Mouse (Mus musculus): Measurements from ENCODE around the gene H2-Ab1.
"Not testable (repeated sequence)": the region's sequence is repeated elsewhere in the genome, so short reads cannot be mapped to it uniquely, and the experiment has no call there.

H2-Ab1 gene

GRCm38 (mm10) chr17:34257594-34258375 lies at the start of gene H2-Ab1:
Gene H2-Ab1, plus strand, starts transcription at chr17:34257689.
- DNase-seq (ENCODE audit: low read depth), result peak; percentile 83

DNA sequence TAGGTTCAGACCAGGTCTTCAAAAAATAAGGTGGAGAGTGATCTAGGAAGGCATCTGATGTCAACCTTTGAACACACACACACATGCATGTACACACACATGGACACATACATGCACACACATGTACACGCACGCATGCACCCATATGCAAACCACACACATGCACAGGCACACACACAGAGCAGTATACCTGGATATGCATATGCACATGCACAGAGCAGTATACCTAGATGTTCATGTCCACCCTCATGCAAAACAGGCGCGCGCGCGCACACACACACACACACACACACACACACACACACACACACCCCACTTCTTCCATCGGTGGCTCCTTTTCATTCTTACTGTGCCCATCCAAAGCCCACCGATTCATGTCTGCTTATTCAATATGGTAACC lies 49.6 kb upstream of the H2-Ab1 start:
- DNase-seq (ENCODE audit: low read depth), result no peak

DNA sequence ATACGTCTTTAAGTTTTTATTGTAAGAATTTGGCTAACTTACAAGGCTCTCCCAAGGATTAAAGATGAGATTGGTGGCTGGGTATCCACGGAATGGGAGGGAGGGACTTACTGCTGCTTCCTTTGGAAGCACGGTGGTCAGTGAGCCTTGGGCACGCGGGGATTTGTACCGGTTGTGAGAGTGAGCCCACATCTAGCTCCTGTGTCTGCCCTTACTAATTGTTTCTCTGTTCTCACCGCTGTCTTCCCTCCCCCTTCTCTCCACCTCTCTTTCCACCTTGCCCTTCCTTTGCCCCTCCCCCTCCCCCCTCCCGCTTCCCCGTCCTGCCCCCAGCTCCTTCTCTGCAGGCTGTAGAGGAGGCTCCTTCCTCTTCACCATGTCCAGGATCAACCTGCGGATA lies 49.1 kb upstream of the H2-Ab1 start:
- no peak for DNase-seq (ENCODE audit: low read depth)

DNA sequence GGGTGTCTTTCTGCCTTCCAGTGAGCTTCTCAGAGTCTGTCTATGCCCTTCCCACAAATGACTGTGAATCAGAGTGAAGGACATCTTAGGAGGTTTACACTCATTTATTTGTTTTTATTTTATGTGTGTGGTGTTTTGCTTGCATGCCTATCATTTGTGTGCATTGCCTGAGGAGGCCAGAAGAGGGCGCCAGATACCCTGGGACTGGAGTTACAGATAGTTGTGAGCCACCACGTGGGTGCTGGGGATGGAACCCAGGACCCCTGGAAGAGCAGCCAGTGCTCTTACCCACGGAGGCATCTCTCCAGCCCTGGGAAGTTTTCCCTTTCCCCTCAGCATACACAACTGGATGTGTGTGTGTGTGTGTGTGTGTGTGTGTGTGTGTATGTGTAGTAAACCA lies 47.8 kb upstream of the H2-Ab1 start:
- peak; percentile 45 for DNase-seq (ENCODE audit: low read depth)

- peak; percentile 100 for DNase-seq (ENCODE audit: low read depth)
Measured at GRCm38 (mm10) chr17:34210599-34210998, 46.9 kb upstream of the H2-Ab1 start.

DNA sequence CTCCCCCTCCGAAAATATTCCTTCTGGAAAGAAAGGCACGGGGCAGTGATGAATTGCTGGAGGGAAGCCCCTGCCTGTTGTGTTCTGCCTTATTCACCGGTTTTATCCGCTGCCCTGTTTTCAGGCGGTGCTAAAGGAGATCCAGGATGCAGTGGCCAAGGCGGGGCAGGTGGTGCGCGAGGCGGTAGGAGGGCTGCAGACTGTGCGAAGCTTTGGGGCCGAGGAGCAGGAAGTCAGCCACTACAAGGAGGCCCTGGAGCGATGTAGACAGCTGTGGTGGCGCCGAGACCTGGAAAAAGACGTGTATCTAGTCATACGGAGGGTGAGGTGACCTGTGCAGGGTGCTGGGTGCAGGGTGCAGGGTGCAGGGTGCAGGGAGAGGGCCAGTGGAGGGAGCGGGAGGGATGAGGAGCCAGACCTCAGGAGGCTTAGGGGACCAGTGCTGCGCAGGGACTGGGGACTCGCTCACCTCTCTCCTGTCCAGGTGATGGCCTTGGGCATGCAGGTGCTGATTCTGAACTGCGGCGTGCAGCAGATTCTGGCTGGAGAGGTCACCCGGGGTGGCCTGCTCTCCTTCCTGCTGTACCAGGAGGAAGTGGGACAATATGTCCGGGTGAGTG lies 45.6 kb upstream of the H2-Ab1 start:
- DNase-seq (ENCODE audit: low read depth), result no peak

DNA sequence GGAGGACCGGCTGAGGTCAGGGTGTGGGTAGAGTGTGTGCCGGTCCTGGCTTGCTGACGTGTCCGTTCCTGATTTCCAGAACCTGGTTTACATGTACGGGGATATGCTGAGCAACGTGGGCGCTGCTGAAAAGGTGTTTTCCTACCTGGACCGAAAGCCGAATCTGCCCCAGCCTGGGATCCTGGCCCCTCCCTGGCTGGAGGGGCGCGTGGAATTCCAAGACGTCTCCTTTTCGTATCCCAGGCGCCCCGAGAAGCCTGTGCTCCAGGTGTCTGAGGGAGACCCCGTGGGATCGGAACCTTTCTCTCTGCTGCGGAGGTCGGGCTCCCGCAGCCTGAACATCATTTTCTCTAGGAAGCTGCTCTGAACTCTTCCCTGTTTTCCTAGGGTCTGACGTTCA lies 43.6 kb upstream of the H2-Ab1 start:
- DNase-seq (ENCODE audit: low read depth), result no peak

DNA sequence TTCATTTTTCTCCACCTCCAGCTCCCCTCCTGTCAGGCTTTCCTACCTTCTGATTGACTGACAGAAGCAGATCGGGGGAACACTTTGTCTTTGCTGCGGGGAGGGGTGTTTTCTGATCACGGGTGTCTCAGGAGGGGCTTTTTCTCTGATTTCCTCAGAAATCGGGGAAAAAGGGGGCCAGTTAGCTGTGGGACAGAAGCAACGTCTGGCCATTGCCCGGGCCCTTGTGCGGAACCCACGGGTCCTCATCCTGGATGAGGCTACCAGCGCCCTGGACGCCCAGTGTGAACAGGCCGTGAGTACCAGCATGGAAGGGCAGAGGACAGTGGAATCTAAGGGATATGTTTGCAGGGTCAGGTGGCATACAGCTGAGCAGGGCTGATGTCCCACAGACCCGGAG lies 42.3 kb upstream of the H2-Ab1 start:
- no peak for DNase-seq (ENCODE audit: low read depth)

GRCm38 (mm10) chr17:34217216-34217928 lies 40.1 kb upstream of the H2-Ab1 start:
- DNase-seq (ENCODE audit: low read depth), result no peak

DNA sequence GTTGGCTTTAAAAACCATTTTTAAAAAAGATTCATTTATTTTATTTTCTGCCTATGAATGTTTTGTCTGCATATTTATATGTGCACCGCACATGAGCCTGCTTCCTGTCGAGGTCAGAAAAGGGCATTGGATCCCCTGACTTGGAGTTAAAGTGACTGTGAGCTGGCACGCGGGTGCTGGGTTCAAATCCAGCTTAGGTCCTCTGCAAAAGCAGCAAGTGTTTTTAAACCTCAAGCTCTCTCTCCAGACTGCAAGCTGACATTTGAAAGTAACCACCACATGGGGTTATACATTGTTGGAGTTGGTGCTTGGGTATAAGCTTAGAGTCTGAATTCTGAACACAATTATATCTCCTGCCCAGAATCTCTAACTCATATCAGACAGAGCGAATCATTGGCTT lies 39.5 kb upstream of the H2-Ab1 start:
- DNase-seq (ENCODE audit: low read depth), result no peak

- no peak for DNase-seq (ENCODE audit: low read depth)
Measured at GRCm38 (mm10) chr17:34218675-34219074, 38.8 kb upstream of the H2-Ab1 start.

GRCm38 (mm10) chr17:34219096-34219495 lies 38.4 kb upstream of the H2-Ab1 start:
- DNase-seq (ENCODE audit: low read depth), result peak; percentile 58

GRCm38 (mm10) chr17:34219801-34220200 lies 37.7 kb upstream of the H2-Ab1 start:
- DNase-seq (ENCODE audit: low read depth), result not testable (repeated sequence)

DNA sequence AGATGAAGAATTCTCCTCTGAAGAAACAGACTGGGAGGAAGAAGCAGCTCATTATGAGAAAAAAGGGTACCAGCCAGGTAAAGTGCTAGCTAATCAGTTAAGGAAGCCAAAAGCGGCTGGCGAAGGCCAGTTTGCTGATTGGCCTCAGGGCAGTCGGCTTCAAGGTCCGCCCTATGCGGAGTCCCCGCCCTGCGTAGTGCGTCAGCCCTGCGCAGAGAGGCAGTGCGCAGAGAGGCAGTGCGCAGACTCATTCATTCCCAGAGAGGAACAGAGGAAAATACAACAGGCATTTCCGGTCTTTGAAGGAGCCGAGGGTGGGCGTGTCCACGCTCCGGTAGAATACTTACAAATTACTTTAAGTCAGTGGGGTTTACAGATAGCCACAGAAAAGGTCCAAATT lies 37.1 kb upstream of the H2-Ab1 start:
- DNase-seq (ENCODE audit: low read depth), result not testable (repeated sequence)

GRCm38 (mm10) chr17:34224816-34225215 lies 32.7 kb upstream of the H2-Ab1 start:
- no peak for DNase-seq (ENCODE audit: low read depth)

GRCm38 (mm10) chr17:34225426-34225825 lies 32.1 kb upstream of the H2-Ab1 start:
- no peak for DNase-seq (ENCODE audit: low read depth)

- DNase-seq (ENCODE audit: low read depth), result not testable (repeated sequence)
Measured at GRCm38 (mm10) chr17:34225911-34226310, 31.6 kb upstream of the H2-Ab1 start.

DNA sequence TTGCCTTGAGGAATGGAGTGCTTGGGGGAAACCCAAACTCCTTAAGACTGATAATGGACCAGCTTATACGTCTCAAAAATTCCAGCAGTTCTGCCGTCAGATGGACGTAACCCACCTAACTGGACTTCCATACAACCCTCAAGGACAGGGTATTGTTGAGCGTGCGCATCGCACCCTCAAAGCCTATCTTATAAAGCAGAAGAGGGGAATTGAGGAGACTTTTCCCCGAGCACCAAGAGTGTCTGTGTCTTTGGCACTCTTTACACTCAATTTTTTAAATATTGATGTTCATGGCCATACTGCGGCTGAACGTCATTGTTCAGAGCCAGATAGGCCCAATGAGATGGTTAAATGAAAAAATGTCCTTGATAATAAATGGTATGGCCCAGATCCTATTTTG lies 26.5 kb upstream of the H2-Ab1 start:
- DNase-seq (ENCODE audit: low read depth), result not testable (repeated sequence)

DNA sequence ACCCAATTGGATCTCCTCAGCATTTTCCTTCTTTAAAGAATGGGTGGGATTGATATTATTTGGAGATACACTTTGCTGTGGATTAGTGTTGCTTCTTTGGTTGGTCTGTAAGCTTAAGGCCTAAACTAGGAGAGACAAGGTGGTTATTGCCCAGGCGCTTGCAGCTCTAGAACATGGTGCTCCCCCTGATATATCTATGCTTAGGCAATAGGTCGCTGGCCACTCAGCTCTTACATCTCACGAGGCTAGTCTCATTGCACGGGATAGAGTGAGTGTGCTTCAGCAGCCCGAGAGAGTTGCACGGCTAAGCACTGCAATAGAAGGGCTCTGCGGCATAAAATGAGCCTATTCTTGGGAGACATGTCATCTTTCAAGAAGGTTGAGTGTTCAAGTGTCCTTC lies 25.5 kb upstream of the H2-Ab1 start:
- not testable (repeated sequence) for DNase-seq (ENCODE audit: low read depth)

DNA sequence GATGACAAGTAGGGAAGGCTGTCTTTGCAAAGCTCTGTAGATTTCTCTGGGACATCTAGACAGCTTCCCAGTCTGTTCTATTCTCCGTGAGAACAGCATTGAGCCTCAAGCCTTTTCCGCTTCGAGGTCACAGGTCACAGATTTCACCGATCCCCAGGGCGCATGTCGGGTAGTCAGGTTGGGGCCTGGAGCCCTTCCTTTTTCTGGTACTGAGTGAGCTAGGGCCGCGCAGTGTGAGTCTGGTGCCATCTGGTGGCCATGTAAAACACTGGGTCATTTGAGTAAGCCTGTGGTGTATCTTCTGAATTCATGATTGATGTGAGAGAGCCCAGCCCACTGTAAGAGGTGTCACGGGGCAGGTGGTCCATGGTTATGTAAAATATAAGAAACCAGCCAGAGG lies 22.6 kb upstream of the H2-Ab1 start:
- peak; percentile 93 for DNase-seq (ENCODE audit: low read depth)

DNA sequence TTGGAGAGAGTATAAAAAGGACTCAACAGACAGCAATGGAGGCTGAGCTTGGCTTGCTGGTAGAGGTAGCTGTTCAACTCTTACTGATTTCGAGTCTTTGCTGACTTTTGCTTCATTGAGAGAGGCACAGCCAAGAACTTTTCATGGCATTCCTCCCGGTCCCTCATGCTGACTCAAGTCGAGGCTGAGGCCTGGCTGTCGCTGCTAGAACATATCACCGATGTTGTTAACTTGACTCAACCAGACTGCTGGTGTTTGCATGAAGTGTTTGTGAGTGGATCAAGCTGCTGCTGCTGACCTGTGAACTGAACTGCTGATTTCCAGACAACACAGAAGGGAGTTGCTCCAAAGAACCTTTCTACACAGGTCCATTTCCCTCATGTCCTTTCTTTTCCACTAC lies 20.8 kb upstream of the H2-Ab1 start:
- no peak for DNase-seq (ENCODE audit: low read depth)

DNA sequence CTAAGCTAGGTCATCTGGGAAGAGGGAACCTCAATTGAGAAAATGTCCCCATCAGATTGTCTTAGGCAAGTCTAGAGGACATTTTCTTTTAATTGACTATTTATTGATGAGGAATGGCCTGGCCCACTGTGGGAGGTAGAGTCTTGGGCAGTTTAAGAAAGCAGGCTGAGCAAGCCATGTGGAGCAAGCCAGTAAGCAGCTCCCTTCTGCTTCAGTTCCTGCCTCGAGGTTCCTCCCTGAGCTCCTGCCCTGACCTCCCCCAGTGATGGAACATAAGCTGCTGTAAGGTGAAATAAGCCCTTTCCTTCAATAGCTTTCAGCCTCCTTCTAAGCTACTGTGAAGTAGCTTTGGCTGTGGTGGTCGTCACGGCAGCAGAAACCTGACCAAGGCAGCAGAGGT lies 19.7 kb upstream of the H2-Ab1 start:
- no peak for DNase-seq (ENCODE audit: low read depth)

- peak; percentile 74 for DNase-seq (ENCODE audit: low read depth)
Measured at GRCm38 (mm10) chr17:34238706-34239105, 18.8 kb upstream of the H2-Ab1 start, which contains the start of gene H2-Ob. Gene H2-Ob, plus strand, starts transcription at chr17:34238903.
